Mouse (Mus musculus): ENCODE results near the gene Wwox.

Wwox gene

GRCm38 (mm10) chr8:114670801-114671200, 231.3 kb downstream of the Wwox start:
- no peak for DNase-seq (ENCODE audit: low spot score)

GRCm38 (mm10) chr8:114671237-114671674, 231.8 kb downstream of the Wwox start:
- no peak for DNase-seq (ENCODE audit: low spot score)

GRCm38 (mm10) chr8:114673416-114673815, 234.0 kb downstream of the Wwox start:
- DNase-seq (ENCODE audit: low spot score), result no peak

GRCm38 (mm10) chr8:114675151-114675550, 235.7 kb downstream of the Wwox start:
- no peak for DNase-seq (ENCODE audit: low spot score)

GRCm38 (mm10) chr8:114676918-114677317, 237.5 kb downstream of the Wwox start:
- DNase-seq (ENCODE audit: low spot score), result no peak

GRCm38 (mm10) chr8:114677551-114678127, 238.2 kb downstream of the Wwox start:
- peak; percentile 44 for DNase-seq (ENCODE audit: low spot score)

- DNase-seq (ENCODE audit: low spot score), result no peak
Measured at GRCm38 (mm10) chr8:114679386-114680098, 240.1 kb downstream of the Wwox start.

GRCm38 (mm10) chr8:114681136-114681535, 241.7 kb downstream of the Wwox start:
- no peak for DNase-seq (ENCODE audit: low spot score)

- DNase-seq (ENCODE audit: low spot score), result no peak
Measured at GRCm38 (mm10) chr8:114682166-114682565, 242.7 kb downstream of the Wwox start.

GRCm38 (mm10) chr8:114684046-114684702, 244.7 kb downstream of the Wwox start:
- no peak for DNase-seq (ENCODE audit: low spot score)

GRCm38 (mm10) chr8:114686462-114686861, 247.0 kb downstream of the Wwox start:
- no peak for DNase-seq (ENCODE audit: low spot score)

- DNase-seq (ENCODE audit: low spot score), result no peak
Measured at GRCm38 (mm10) chr8:114688732-114689131, 249.3 kb downstream of the Wwox start.

- DNase-seq (ENCODE audit: low spot score), result no peak
Measured at GRCm38 (mm10) chr8:114694566-114695198, 255.2 kb downstream of the Wwox start.

GRCm38 (mm10) chr8:114703517-114703916, 264.1 kb downstream of the Wwox start:
- DNase-seq (ENCODE audit: low spot score), result no peak

GRCm38 (mm10) chr8:114707538-114708138, 268.2 kb downstream of the Wwox start:
- peak; percentile 39 for DNase-seq (ENCODE audit: low spot score)

GRCm38 (mm10) chr8:114715318-114716070, 276.0 kb downstream of the Wwox start:
- peak; percentile 48 for DNase-seq (ENCODE audit: low spot score)

- DNase-seq (ENCODE audit: low spot score), result peak; percentile 52
Measured at GRCm38 (mm10) chr8:114716546-114717255, 277.2 kb downstream of the Wwox start.

- DNase-seq (ENCODE audit: low spot score), result no peak
Measured at GRCm38 (mm10) chr8:114718821-114719220, 279.4 kb downstream of the Wwox start.

- DNase-seq (ENCODE audit: low spot score), result no peak
Measured at GRCm38 (mm10) chr8:114722611-114723010, 283.2 kb downstream of the Wwox start.

GRCm38 (mm10) chr8:114731260-114732140, 292.0 kb downstream of the Wwox start:
- no peak for DNase-seq (ENCODE audit: low spot score)

Measured in embryo, embryonic 10 days (tissue).